Mouse (Mus musculus): Measurements from ENCODE around the gene D630036H23Rik.

GRCm38 (mm10) chr12:36380806-36381205 is 1.2 kb downstream of the D630036H23Rik start:
- TF ChIP-seq CTCF (IDR thresholded peaks at IDR 0.05; ENCODE audit: borderline replicate concordance, insufficient read depth, low read length) (no peak), POLR2A (IDR thresholded peaks at IDR 0.05; ENCODE audit: low read depth, low read length) (no peak)
